Mouse (Mus musculus) forebrain, embryonic 11.5 days (tissue): ENCODE results near the gene Smbd1. TPM values are rescaled to one million over a fixed set of nuclear protein-coding genes. Genes with fewer than 3 reads are reported as not detected.

Experiments used
- ATAC-seq: fragments of 200-750 bp; cut with Nextera tagmentation; replicated peaks from 2 replicates; pipeline ENCODE4 v1.8.0; 2017; ENCODE audit warnings: moderate TSS enrichment; ENCODE audit not compliant: low FRiP score
- DNase-seq: peaks from one replicate; pipeline ENCODE4 v3.0.0-alpha.2; 2017; ENCODE audit warnings: low spot score
- H3K27ac ChIP-seq: fragments of 300-500 bp; sonication (generic); 2 replicates; pipeline ENCODE4 v1.5.1; 2014; ENCODE audit warnings: low read depth, low read length
- H3K27me3 ChIP-seq: fragments of 300-500 bp; sonication (generic); 2 replicates; pipeline ENCODE4 v1.6.1; 2014; ENCODE audit warnings: mild to moderate bottlenecking, low read length, mixed read lengths; ENCODE audit not compliant: control insufficient read depth, insufficient read depth
- H3K36me3 ChIP-seq: fragments of 300-500 bp; sonication (generic); 2 replicates; pipeline ENCODE4 v1.6.1; 2014; ENCODE audit warnings: mild to moderate bottlenecking, low read length, moderate library complexity, mixed read lengths; ENCODE audit not compliant: control insufficient read depth, insufficient read depth
- H3K4me1 ChIP-seq: fragments of 300-500 bp; sonication (generic); replicated peaks from 2 replicates; pipeline ENCODE4 v1.6.1; 2014; ENCODE audit warnings: low read length, mixed read lengths; ENCODE audit not compliant: control insufficient read depth, insufficient read depth
- H3K4me2 ChIP-seq: fragments of 300-500 bp; sonication (generic); 2 replicates; pipeline ENCODE4 v1.6.1; 2014; ENCODE audit warnings: low read depth, mild to moderate bottlenecking, low read length, moderate library complexity, mixed read lengths; ENCODE audit not compliant: severe bottlenecking
- H3K4me3 ChIP-seq: fragments of 300-500 bp; sonication (generic); 2 replicates; pipeline ENCODE4 v1.5.1; 2014; ENCODE audit warnings: low read depth, low read length
- H3K9ac ChIP-seq: fragments of 300-500 bp; sonication (generic); 2 replicates; pipeline ENCODE4 v1.6.1; 2014; ENCODE audit warnings: low read length
- H3K9me3 ChIP-seq: fragments of 300-500 bp; sonication (generic); 2 replicates; pipeline ENCODE4 v1.6.1; 2016; ENCODE audit warnings: low read length, mixed read lengths; ENCODE audit not compliant: control insufficient read depth
- WGBS: fragments of 180-500 bp; shearing (Covaris S2); extraction: QIAGEN DNeasy Blood & Tissue Kit; methylation state at CpG from one replicate; pipeline ENCODE4 v1.1.7; 2014; 5-methylcytosine and 5-hydroxymethylcytosine counted together
- polyA plus RNA-seq: library from polyadenylated mRNA; unstranded; fragments of >200 nt; fragmentation: Nextera tagmentation; extraction: Ambion mirVana; gene quantifications from 2 replicates; pipeline ENCODE4 v1.2.1, GENCODE M21; 2014

The Smbd1 gene
- polyA plus RNA-seq, 1 experiment from 2014 or later, result not detected

DNA sequence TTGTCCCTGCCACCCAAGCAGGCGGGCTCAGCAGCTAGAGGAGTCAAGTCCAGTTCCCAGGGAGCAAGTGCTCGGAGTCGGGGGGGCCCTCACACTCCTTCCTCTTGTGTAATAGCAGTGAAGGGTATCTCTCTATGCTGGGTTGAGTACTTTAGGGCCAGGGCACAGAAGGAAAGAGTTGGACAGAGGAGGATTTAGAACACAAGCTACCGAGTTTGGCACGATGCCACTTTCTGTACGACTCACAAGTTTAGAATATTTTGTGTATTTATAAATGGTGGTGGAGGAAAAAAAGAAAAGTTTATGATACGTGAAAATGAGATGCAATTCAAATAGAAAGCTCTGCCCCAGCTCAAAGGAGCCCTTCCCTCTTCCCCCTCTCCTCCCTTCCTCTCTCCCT is 5.1 kb downstream of the Smbd1 start:
- Histone ChIP-seq H3K9ac (no peak overlapping the region), H3K4me2 (no peak overlapping the region), H3K4me1 (no peaks in the 10 kb centered on the region), H3K4me3 (no peak overlapping the region), H3K27ac (no peak overlapping the region), H3K36me3 (no peaks in the 10 kb centered on the region), H3K27me3 (no peaks in the 10 kb centered on the region), H3K9me3 (no peaks in the 10 kb centered on the region)
- DNase-seq, result no peak
- 86% methylated on average over 7 of the region's 7 CpGs for WGBS
- no peak for ATAC-seq

- 61% methylated on average over 5 of the region's 5 CpGs for WGBS
- Histone ChIP-seq H3K4me1 (no peaks in the 10 kb centered on the region), H3K9me3 (no peaks in the 10 kb centered on the region), H3K4me3 (no peak overlapping the region), H3K4me2 (no peak overlapping the region), H3K36me3 (no peaks in the 10 kb centered on the region), H3K27me3 (no peaks in the 10 kb centered on the region), H3K27ac (no peak overlapping the region), H3K9ac (no peak overlapping the region)
- ATAC-seq (no peak), DNase-seq (no peak)
Observed at GRCm38 (mm10) chr16:32803901-32804300, 6.4 kb downstream of the Smbd1 start.

DNA sequence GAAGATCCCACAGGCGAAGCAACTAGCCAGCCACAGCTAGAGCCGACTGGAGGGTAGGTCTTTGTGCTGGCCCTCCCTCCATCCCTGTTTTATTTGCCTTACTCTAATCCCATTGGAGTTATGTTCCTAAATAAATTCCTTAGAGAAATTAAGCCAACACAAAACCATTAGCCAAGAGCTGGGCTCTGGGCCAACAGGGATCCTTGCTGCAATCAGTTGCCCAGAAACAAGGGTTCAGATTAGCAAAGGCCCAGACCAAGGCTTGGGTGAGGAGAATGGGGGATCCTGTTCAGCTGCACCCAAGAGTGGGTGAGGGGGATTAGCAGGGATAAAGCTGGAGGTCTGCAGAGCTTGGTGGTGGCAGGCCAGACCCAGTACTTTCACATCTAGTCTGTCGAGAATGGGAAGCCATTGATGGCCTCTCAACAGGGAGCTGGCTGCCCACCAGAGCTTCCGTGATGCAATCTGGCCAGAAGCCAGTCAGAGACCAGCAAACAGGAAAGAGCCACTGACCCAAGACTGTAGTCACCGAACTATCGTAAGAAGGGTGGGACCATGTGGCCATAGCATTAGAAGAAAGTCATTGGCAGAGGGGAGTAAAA is 6.9 kb downstream of the Smbd1 start:
- no peak for ATAC-seq
- Histone ChIP-seq H3K4me1 (no peaks in the 10 kb centered on the region), H3K4me2 (no peak overlapping the region), H3K4me3 (no peak overlapping the region), H3K9me3 (no peaks in the 10 kb centered on the region), H3K9ac (no peak overlapping the region), H3K27ac (no peak overlapping the region), H3K27me3 (no peaks in the 10 kb centered on the region), H3K36me3 (no peaks in the 10 kb centered on the region)
- no peak for DNase-seq
- WGBS, result 73% methylated on average over 6 of the region's 6 CpGs

DNA sequence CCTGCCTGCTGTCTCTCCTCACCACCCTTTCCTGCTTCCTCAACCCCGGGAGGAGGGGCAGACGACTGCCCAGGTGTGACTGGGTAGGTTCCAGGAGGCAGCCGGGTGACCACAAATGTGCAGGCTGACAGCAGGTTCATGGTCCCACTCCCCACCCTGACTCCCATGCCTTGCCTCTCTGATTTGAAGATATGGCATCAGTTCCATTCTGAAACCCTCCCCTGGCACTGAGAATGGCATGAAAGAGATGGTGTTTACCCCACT is 12.9 kb downstream of the Smbd1 start, which contains the start of gene Muc20:
Gene Muc20 (minus strand): TSS at position 10 of the 264 bp plus-strand sequence.
- Histone ChIP-seq H3K4me2 (no peak within 1 kb of the TSS), H3K9ac (no peak within 1 kb of the TSS), H3K9me3 (no peaks in the 10 kb centered on the region), H3K27me3 (no peaks in the 10 kb centered on the region), H3K27ac (no peak within 1 kb of the TSS), H3K36me3 (no peaks in the 10 kb centered on the region), H3K4me1 (no peaks in the 10 kb centered on the region), H3K4me3 (no peak within 1 kb of the TSS)
- no peak for ATAC-seq
- DNase-seq, result no peak
- 84% methylated on average over 3 of the region's 3 CpGs for WGBS

GRCm38 (mm10) chr16:32796676-32797425 is 13.4 kb downstream of the Smbd1 start:
- no peak overlapping the region for H3K4me3 ChIP-seq
- WGBS, result 80% methylated on average over 14 of the region's 14 CpGs
- H3K9me3 ChIP-seq, result no peaks in the 10 kb centered on the region
- DNase-seq, result no peak
- H3K27me3 ChIP-seq, result no peaks in the 10 kb centered on the region
- no peaks in the 10 kb centered on the region for H3K36me3 ChIP-seq
- no peak overlapping the region for H3K9ac ChIP-seq
- H3K27ac ChIP-seq, result no peak overlapping the region
- H3K4me1 ChIP-seq, result no peaks in the 10 kb centered on the region
- no peak overlapping the region for H3K4me2 ChIP-seq
- ATAC-seq, result no peak

DNA sequence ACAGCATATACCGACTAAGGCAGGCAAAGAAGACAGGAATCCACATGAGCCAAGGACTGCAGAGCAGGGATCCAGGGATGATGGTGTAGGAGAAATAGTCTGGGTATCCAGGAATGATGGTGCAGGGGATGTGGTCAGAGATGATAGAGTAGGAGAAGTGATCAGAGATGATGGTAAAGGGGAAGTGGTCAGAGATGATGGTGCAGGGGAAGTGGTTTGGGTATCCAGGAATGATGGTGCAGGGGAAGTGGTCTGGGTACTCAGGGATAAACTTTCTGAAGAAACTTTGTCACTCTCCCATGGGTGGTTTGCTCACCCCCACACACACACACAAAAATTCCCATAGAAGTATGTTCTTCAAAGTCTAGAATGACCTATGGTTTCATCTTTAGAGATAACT is 15.1 kb downstream of the Smbd1 start:
- ATAC-seq (no peak), DNase-seq (no peak)
- Histone ChIP-seq H3K9ac (no peak overlapping the region), H3K36me3 (no peaks in the 10 kb centered on the region), H3K9me3 (no peaks in the 10 kb centered on the region), H3K4me2 (no peak overlapping the region), H3K4me1 (no peaks in the 10 kb centered on the region), H3K27ac (no peak overlapping the region), H3K4me3 (no peak overlapping the region), H3K27me3 (no peaks in the 10 kb centered on the region)
- WGBS, result 84% methylated on average over 1 of the region's 1 CpGs

- H3K27ac ChIP-seq, result no peak overlapping the region
- H3K9me3 ChIP-seq, result no peaks in the 10 kb centered on the region
- H3K27me3 ChIP-seq, result no peaks in the 10 kb centered on the region
- DNase-seq, result no peak
- 89% methylated on average over 5 of the region's 5 CpGs for WGBS
- no peak overlapping the region for H3K9ac ChIP-seq
- ATAC-seq, result no peak
- H3K4me3 ChIP-seq, result no peak overlapping the region
- no peaks in the 10 kb centered on the region for H3K36me3 ChIP-seq
- H3K4me1 ChIP-seq, result no peaks in the 10 kb centered on the region
- H3K4me2 ChIP-seq, result no peak overlapping the region
Observed at GRCm38 (mm10) chr16:32790056-32790455, 20.2 kb downstream of the Smbd1 start.

DNA sequence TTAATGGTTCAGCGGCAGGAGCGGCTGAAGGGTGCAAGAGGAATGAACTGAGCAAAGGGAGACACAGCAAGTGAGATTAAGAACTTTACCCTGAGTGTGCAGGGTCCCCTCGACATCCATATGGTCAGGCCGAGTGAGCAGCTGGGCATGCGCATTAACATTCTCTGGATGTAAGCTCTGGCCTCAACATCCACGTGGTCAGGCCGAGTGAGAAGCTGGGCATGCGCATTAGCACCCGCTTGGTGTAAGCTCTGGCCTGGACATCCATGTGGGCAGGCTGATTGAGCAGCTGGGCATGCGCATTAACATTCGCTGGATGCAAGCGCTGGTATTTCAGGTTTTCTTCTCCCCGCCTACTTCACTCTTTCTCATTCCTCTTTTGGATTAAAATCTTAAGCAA is 25.4 kb downstream of the Smbd1 start:
- Histone ChIP-seq H3K4me1 (no peaks in the 10 kb centered on the region), H3K27me3 (no peaks in the 10 kb centered on the region), H3K9me3 (no peaks in the 10 kb centered on the region), H3K9ac (no peak overlapping the region), H3K4me3 (no peak overlapping the region), H3K27ac (no peak overlapping the region), H3K4me2 (no peak overlapping the region), H3K36me3 (no peaks in the 10 kb centered on the region)
- WGBS, result 85% methylated on average over 13 of the region's 13 CpGs
- DNase-seq, result no peak
- no peak for ATAC-seq
